Mouse (Mus musculus) urinary bladder, postnatal 14 days (tissue): ENCODE data around the gene Fam240a.
A peak's percentile ranks its signal among the peaks of the same experiment; 100 is the strongest.

Experiments
- DNase-seq: peaks from one replicate; pipeline ENCODE4 v3.0.0; 2021; ENCODE audit warnings: low spot score

The Fam240a gene

GRCm38 (mm10) chr9:110945343-110945742 lies 28.7 kb upstream of the Fam240a start:
- no peak for DNase-seq

- no peak for DNase-seq
Measured at GRCm38 (mm10) chr9:110944265-110944664, 27.6 kb upstream of the Fam240a start.

GRCm38 (mm10) chr9:110937506-110938490 lies 21.1 kb upstream of the Fam240a start:
- no peak for DNase-seq

GRCm38 (mm10) chr9:110935941-110936340 lies 19.3 kb upstream of the Fam240a start:
- DNase-seq: no peak

GRCm38 (mm10) chr9:110933850-110934437 lies 17.3 kb upstream of the Fam240a start:
- DNase-seq: no peak

GRCm38 (mm10) chr9:110931573-110931972 lies 14.9 kb upstream of the Fam240a start:
- no peak for DNase-seq

GRCm38 (mm10) chr9:110922759-110923158 lies 6.1 kb upstream of the Fam240a start:
- DNase-seq: peak; percentile 73

- DNase-seq: no peak
Measured at GRCm38 (mm10) chr9:110920665-110921419, 4.2 kb upstream of the Fam240a start.

GRCm38 (mm10) chr9:110915466-110915865 lies 1.2 kb downstream of the Fam240a start:
- no peak for DNase-seq

- no peak for DNase-seq
Measured at GRCm38 (mm10) chr9:110914631-110915236, 1.9 kb downstream of the Fam240a start.

GRCm38 (mm10) chr9:110909371-110909967 lies 7.2 kb downstream of the Fam240a start:
- DNase-seq: no peak

GRCm38 (mm10) chr9:110908631-110909016 lies 8.0 kb downstream of the Fam240a start:
- DNase-seq: no peak

GRCm38 (mm10) chr9:110907838-110908630 lies 8.6 kb downstream of the Fam240a start:
- no peak for DNase-seq

GRCm38 (mm10) chr9:110907201-110907837 lies 9.3 kb downstream of the Fam240a start:
- DNase-seq: no peak

- no peak for DNase-seq
Measured at GRCm38 (mm10) chr9:110902271-110902670, 14.4 kb downstream of the Fam240a start.

GRCm38 (mm10) chr9:110901204-110901603 lies 15.5 kb downstream of the Fam240a start:
- DNase-seq: no peak

- no peak for DNase-seq
Measured at GRCm38 (mm10) chr9:110899451-110900008, 17.1 kb downstream of the Fam240a start.

- DNase-seq: no peak
Measured at GRCm38 (mm10) chr9:110896595-110896994, 20.1 kb downstream of the Fam240a start.

GRCm38 (mm10) chr9:110895994-110896393 lies 20.7 kb downstream of the Fam240a start:
- no peak for DNase-seq

GRCm38 (mm10) chr9:110895507-110895906 lies 21.2 kb downstream of the Fam240a start:
- DNase-seq: no peak
